Mouse (Mus musculus) urinary bladder, adult 18-20 months (tissue): ENCODE measurements at regions not wholly inside any gene's neighbourhood (a gene's known extent, or its start where the extent isn't known, plus 50 kb on each side); places are given as distances from the start of the nearest gene placed in this dataset.

Experiments
- DNase-seq, 2 experiments: peaks; one replicate each; pipeline ENCODE4 v3.0.0; 2022; ENCODE audit warnings: low spot score in 2 of 2, mixed read lengths in 2 of 2

DNA sequence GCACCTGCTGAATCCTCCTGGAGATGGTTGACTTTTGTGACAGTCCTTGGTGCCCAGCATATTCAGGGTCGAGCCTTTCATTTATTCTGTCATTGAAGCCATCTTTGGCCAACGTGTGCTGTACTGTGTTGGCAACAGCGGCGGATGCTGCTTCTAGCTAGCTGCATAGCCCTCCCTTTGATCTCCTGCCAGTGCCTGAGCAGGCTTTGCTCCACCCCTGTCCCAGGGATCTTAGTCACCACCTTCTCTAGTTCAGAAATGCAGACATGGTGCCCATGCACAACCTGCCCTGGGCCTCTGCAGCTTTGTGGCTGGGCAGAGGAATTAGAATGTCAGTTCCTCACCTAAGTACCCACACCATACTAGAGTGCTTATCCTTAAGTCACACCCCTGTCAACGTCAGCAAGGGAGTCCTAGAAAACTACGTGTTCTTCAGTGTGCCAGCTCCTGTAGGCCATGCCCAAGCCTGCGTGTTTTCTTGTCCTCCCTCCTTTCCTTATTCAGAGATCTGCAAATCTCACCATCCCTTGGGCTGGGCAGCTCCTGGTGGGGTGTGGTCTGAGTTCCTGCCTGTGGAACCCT, 151.9 kb downstream of the Zfp706 start:
- DNase-seq = no peak

DNA sequence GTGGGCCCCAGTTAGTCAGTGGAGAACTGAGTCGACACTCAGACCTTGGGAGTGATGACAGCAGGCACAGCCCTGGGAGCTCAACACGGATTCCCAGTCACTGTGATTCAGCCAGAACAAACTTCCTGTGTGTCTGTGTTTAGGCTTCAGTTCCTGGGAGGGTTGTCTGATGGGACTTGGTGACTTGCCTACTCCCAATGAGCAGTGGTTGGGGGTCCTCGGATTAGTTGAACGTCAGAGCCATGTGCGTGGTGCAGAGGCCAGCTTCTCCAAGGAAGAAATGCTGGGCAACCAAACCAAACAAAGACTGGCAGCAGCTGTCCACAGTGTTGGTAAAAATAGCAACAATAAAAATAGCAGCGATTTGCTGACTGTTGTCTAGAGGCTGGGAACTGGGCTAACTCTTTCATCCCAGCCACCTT, 152.7 kb downstream of the Zfp706 start:
- DNase-seq = no peak

- DNase-seq = no peak
Observed at GRCm38 (mm10) chr15:36852229-36852821, 155.2 kb downstream of the Zfp706 start.

GRCm38 (mm10) chr15:36848238-36848637, 159.3 kb downstream of the Zfp706 start:
- DNase-seq = no peak

- DNase-seq = no peak
Observed at GRCm38 (mm10) chr15:36846806-36847205, 160.8 kb downstream of the Zfp706 start.
